In genomic region chr8:61346941-61347340, GRCm38 (mm10) we compare ENCODE assay signal across 25 mouse cellular contexts.
A peak's percentile ranks its signal among the peaks of the same experiment; 100 is the strongest.
DNase-seq lines count a peak whose midpoint lies in the region; ATAC-seq and TF ChIP-seq lines count a peak whose summit lies in the region.
"Had no signal": no experiment of that assay in that cellular context is flagged by ENCODE, and none has a peak within 500 bp of the region (broad histone marks: within the 10 kb centered on the region; RNA-seq: fewer than 3 reads in every experiment).

No protein-coding gene starts in this region.

- no peak overlapping the region for H3K27ac ChIP-seq in heart, adult 2 months
- H3K27ac ChIP-seq in lung, postnatal 0 days (ENCODE audit: low read length), result no peak overlapping the region
- H3K27ac ChIP-seq: embryonic facial prominence, embryonic 13.5 days; embryonic facial prominence, embryonic 15.5 days; forebrain, embryonic 13.5 days; forebrain, embryonic 15.5 days had no signal

- H3K9ac ChIP-seq in heart, adult 2 months (ENCODE audit: low read depth, low read length), result no peak overlapping the region
- no peak overlapping the region for H3K9ac ChIP-seq in lung, postnatal 0 days (replicated peaks; ENCODE audit: low read depth)
- H3K9ac ChIP-seq: embryonic facial prominence, embryonic 13.5 days; embryonic facial prominence, embryonic 15.5 days; forebrain, embryonic 13.5 days; forebrain, embryonic 15.5 days; forebrain, postnatal 0 days had no signal

- H3K4me1 ChIP-seq in heart, adult 2 months (ENCODE audit: control insufficient read depth, insufficient read depth, low read length), result peaks cover 10% of the 10 kb centered on the region
- H3K4me1 ChIP-seq in lung, postnatal 0 days (ENCODE audit: insufficient read depth, low read depth, low read length), result peaks cover 3% of the 10 kb centered on the region; the same call in 1 of the 2 replicates
- H3K4me1 ChIP-seq: forebrain, embryonic 13.5 days; forebrain, embryonic 15.5 days had no signal

- H3K9me3 ChIP-seq in lung, postnatal 0 days (ENCODE audit: low read length), result no peaks in the 10 kb centered on the region
- H3K9me3 ChIP-seq: embryonic facial prominence, embryonic 13.5 days; embryonic facial prominence, embryonic 15.5 days; forebrain, embryonic 13.5 days; forebrain, embryonic 15.5 days; G1E had no signal

- intact Hi-C loops in heart, adult 2 months (cut with DNase I), result no loop called here

- H3K36me3 ChIP-seq in heart, adult 2 months (ENCODE audit: control insufficient read depth, insufficient read depth, low read length), result peaks cover 6% of the 10 kb centered on the region
- no peaks in the 10 kb centered on the region for H3K36me3 ChIP-seq in lung, postnatal 0 days (ENCODE audit: insufficient read depth, low read length)

- no peak overlapping the region for H3K4me3 ChIP-seq in heart, adult 2 months
- H3K4me3 ChIP-seq in lung, postnatal 0 days (ENCODE audit: low read depth, low read length), result no peak overlapping the region
- H3K4me3 ChIP-seq: embryonic facial prominence, embryonic 13.5 days; embryonic facial prominence, embryonic 15.5 days; erythroblast, embryonic 14.5 days; forebrain, embryonic 13.5 days; forebrain, embryonic 15.5 days had no signal

- ATAC-seq in lung, postnatal 0 days, result no peak
- ATAC-seq: forebrain, embryonic 13.5 days; forebrain, postnatal 0 days; Patski had no signal

- H3K79me2 ChIP-seq in heart, adult 2 months (replicated peaks; ENCODE audit: control insufficient read depth, insufficient read depth, low read length), result 0 out of 2 replicates have a peak, but pooled peaks cover 1% of the 10 kb centered on the region

- no peak for TF ChIP-seq CTCF in heart, adult 2 months (IDR thresholded peaks at IDR 0.05)
- TF ChIP-seq CTCF in lung, postnatal 0 days (IDR thresholded peaks at IDR 0.05), result no peak

- peak; percentile 34 for DNase-seq in heart, adult 11 months
- no peak for DNase-seq in heart, adult 2 months
- peak; percentile 31 for DNase-seq in lung, postnatal 0 days (ENCODE audit: low spot score)
- no peak for DNase-seq in lung, postnatal 10 days
- peak; percentile 51 for DNase-seq in lung, postnatal 36 days
- DNase-seq in lung, postnatal 4 days, result no peak
- DNase-seq: adrenal gland, adult 8-10 months; adrenal gland, postnatal 25 days; B cell, adult 2 months; cerebellum, adult 11 months; cerebellum, adult 18-20 months; cerebellum, adult 8-10 months; cerebellum, adult 9-11 months; cerebellum, postnatal 14 days; cerebellum, postnatal 36 days; embryo, embryonic 11 days; forebrain, postnatal 0 days had no signal

- TF ChIP-seq EP300 in heart, adult 2 months (IDR thresholded peaks at IDR 0.05; ENCODE audit: insufficient read depth, low read depth, low read length), result no peak
- TF ChIP-seq EP300 in lung, postnatal 0 days (IDR thresholded peaks at IDR 0.05), result no peak

- TF ChIP-seq POLR2A in heart, adult 2 months (IDR thresholded peaks at IDR 0.05; ENCODE audit: insufficient read depth, low read depth, low read length), result no peak

- H3K4me2 ChIP-seq in lung, postnatal 0 days (replicated peaks; ENCODE audit: low read depth, low read length), result no peak overlapping the region
- H3K4me2 ChIP-seq: embryonic facial prominence, embryonic 13.5 days; embryonic facial prominence, embryonic 15.5 days; forebrain, embryonic 13.5 days; forebrain, embryonic 15.5 days had no signal

- 90% methylated on average over 6 of the region's 6 CpGs for WGBS in heart, adult 2 months
- WGBS in lung, postnatal 0 days, result 72% methylated on average over 6 of the region's 6 CpGs

- no peaks in the 10 kb centered on the region for H3K27me3 ChIP-seq in heart, adult 2 months (ENCODE audit: control insufficient read depth, insufficient read depth, low read length)
- H3K27me3 ChIP-seq in lung, postnatal 0 days (replicated peaks; ENCODE audit: insufficient read depth, low read length), result no peaks in the 10 kb centered on the region
- H3K27me3 ChIP-seq: CH12.LX; embryonic facial prominence, embryonic 13.5 days; embryonic facial prominence, embryonic 15.5 days; forebrain, embryonic 13.5 days; forebrain, embryonic 15.5 days; Patski had no signal

Comparison
In these comparisons a context has a peak if more than half of its experiments do, and no peak if none do; other contexts are left out.
1. DNase-seq: peak in heart, adult 11 months (single experiment), lung, postnatal 0 days (single experiment) and lung, postnatal 36 days (single experiment); none in heart, adult 2 months (0 of 2), lung, postnatal 10 days (single experiment) and lung, postnatal 4 days (0 of 2).